Mouse (Mus musculus) activated CD4-positive, CD25-positive, alpha-beta regulatory T cell, adult 4 months (primary cell): ENCODE measurements around the gene Yif1a. TPM values are rescaled to one million over a fixed set of nuclear protein-coding genes. Genes with fewer than 3 reads are reported as not detected.

Experiments
- ATAC-seq: one replicate; pipeline ENCODE4 v1.8.0; 2017
- polyA plus RNA-seq, 2 experiments: library from polyadenylated mRNA; unstranded; fragments of 100-300 nt; shearing (Covaris generic); gene quantifications; one replicate each; pipeline ENCODE4 v1.2.1; 2017

The Yif1a gene
- polyA plus RNA-seq, 2 experiments from 2014 or later = 49.2 to 51.1 TPM

GRCm38 (mm10) chr19:5124055-5124614 lies 35.8 kb downstream of the Yif1a start:
- no peak for ATAC-seq

- no peak for ATAC-seq
Measured at GRCm38 (mm10) chr19:5129770-5130169, 41.4 kb downstream of the Yif1a start.

GRCm38 (mm10) chr19:5131237-5131636 lies 42.9 kb downstream of the Yif1a start:
- ATAC-seq = no peak

- ATAC-seq = no peak
Measured at GRCm38 (mm10) chr19:5139640-5140039, 51.3 kb downstream of the Yif1a start.

Other genes with a start within 250 kb of the Yif1a start
- gene Ccs, start 249.2 kb upstream of the Yif1a start, polyA plus RNA-seq = 100 to 1,000 TPM in 1 of 2 experiments, 10 to 100 TPM in 1; 94.7 to 162 TPM
- gene Ccdc87, start 249.2 kb upstream of the Yif1a start, polyA plus RNA-seq = not detected
- under 1 TPM; 0.66 to 0.67 TPM for gene Ctsf, start 233.4 kb upstream of the Yif1a start, polyA plus RNA-seq
- gene Actn3, start 210.6 kb upstream of the Yif1a start, polyA plus RNA-seq = not detected
- gene Zdhhc24, start 209.9 kb upstream of the Yif1a start, polyA plus RNA-seq = 1 to 10 TPM; 6.3 to 6.7 TPM
- 1 to 10 TPM in 1 of 2 experiments, not detected in 1; 1.4 TPM for gene Bbs1, start 181.9 kb upstream of the Yif1a start, polyA plus RNA-seq
- 10 to 100 TPM; 38.4 to 59.4 TPM for gene Dpp3, start 160.3 kb upstream of the Yif1a start, polyA plus RNA-seq
- gene Peli3, start 145.4 kb upstream of the Yif1a start, polyA plus RNA-seq = under 1 TPM in 1 of 2 experiments, not detected in 1; 0.25 TPM
- gene Mrpl11, start 126.4 kb upstream of the Yif1a start, polyA plus RNA-seq = 10 to 100 TPM; 79.9 to 91.1 TPM
- gene Npas4, start 98.2 kb upstream of the Yif1a start, polyA plus RNA-seq = under 1 TPM; 0.32 to 0.83 TPM
- 1 to 10 TPM in 1 of 2 experiments, under 1 TPM in 1; 0.46 to 2.1 TPM for gene Slc29a2, start 64.7 kb upstream of the Yif1a start, polyA plus RNA-seq
- gene B4gat1, start 49.7 kb upstream of the Yif1a start, polyA plus RNA-seq = 10 to 100 TPM; 10.5 to 13.4 TPM
- under 1 TPM; 0.40 to 0.68 TPM for gene AC124502.3, start 49.6 kb upstream of the Yif1a start, polyA plus RNA-seq
- 100 to 1,000 TPM in 1 of 2 experiments, 10 to 100 TPM in 1; 91.4 to 102 TPM for gene Brms1, start 47.2 kb upstream of the Yif1a start, polyA plus RNA-seq
- gene Rin1, start 38.1 kb upstream of the Yif1a start, polyA plus RNA-seq = under 1 TPM in 1 of 2 experiments, not detected in 1; 0.13 TPM
- gene Cd248, start 20.5 kb upstream of the Yif1a start, polyA plus RNA-seq = not detected
- not detected for gene Tmem151a, start 3.0 kb upstream of the Yif1a start, polyA plus RNA-seq
- not detected for gene Cnih2, start 10.0 kb downstream of the Yif1a start, polyA plus RNA-seq
- 100 to 1,000 TPM; 118 to 143 TPM for gene Rab1b, start 18.5 kb downstream of the Yif1a start, polyA plus RNA-seq
- gene Klc2, start 30.0 kb downstream of the Yif1a start, polyA plus RNA-seq = 1 to 10 TPM; 4.6 to 6.7 TPM
- gene Pacs1, start 184.6 kb downstream of the Yif1a start, polyA plus RNA-seq = 10 to 100 TPM; 15.7 to 16.3 TPM
- gene Sf3b2, start 206.9 kb downstream of the Yif1a start, polyA plus RNA-seq = 100 to 1,000 TPM; 299 to 359 TPM
- gene Gal3st3, start 209.8 kb downstream of the Yif1a start, polyA plus RNA-seq = under 1 TPM in 1 of 2 experiments, not detected in 1; 0.13 TPM
- gene Catsper1, start 247.2 kb downstream of the Yif1a start, polyA plus RNA-seq = not detected